Mouse (Mus musculus) midbrain, postnatal 0 days (tissue): ENCODE results near the gene Zfp382. TPM values are rescaled to one million over a fixed set of nuclear protein-coding genes. Genes with fewer than 3 reads are reported as not detected.

Source experiments
- ATAC-seq: fragments of 200-750 bp; cut with Nextera tagmentation; 2 replicates; pipeline ENCODE4 v1.8.0; 2017; ENCODE audit warnings: moderate number of reproducible peaks, mild to moderate bottlenecking, moderate TSS enrichment, moderate library complexity; ENCODE audit not compliant: low FRiP score
- DNase-seq: peaks from one replicate; pipeline ENCODE4 v3.0.0-alpha.2; 2015; ENCODE audit warnings: low spot score
- H3K27ac ChIP-seq: fragments of 300-500 bp; sonication (generic); 2 replicates; pipeline ENCODE4 v1.5.1; 2014; ENCODE audit warnings: low read depth, mild to moderate bottlenecking, low read length, mixed read lengths
- H3K27me3 ChIP-seq: fragments of 300-500 bp; sonication (generic); 2 replicates; pipeline ENCODE4 v1.6.1; 2014; ENCODE audit warnings: low read length, control low read depth, mixed read lengths; ENCODE audit not compliant: insufficient read depth
- H3K36me3 ChIP-seq: fragments of 300-500 bp; sonication (generic); 2 replicates; pipeline ENCODE4 v1.6.1; 2014; ENCODE audit warnings: low read length, control low read depth, mixed read lengths; ENCODE audit not compliant: insufficient read depth
- H3K4me1 ChIP-seq: fragments of 300-500 bp; sonication (generic); 2 replicates; pipeline ENCODE4 v1.6.1; 2014; ENCODE audit warnings: mild to moderate bottlenecking, control low read depth, antibody characterized with exemption, low read length, mixed read lengths; ENCODE audit not compliant: insufficient read depth
- H3K4me2 ChIP-seq: fragments of 300-500 bp; sonication (generic); 2 replicates; pipeline ENCODE4 v1.6.1; 2014; ENCODE audit warnings: low read depth, mild to moderate bottlenecking, low read length, mixed read lengths; ENCODE audit not compliant: poor library complexity, severe bottlenecking
- H3K4me3 ChIP-seq: fragments of 300-500 bp; sonication (generic); 2 replicates; pipeline ENCODE4 v1.5.1; 2014; ENCODE audit warnings: low read depth, mild to moderate bottlenecking, low read length, moderate library complexity
- H3K9ac ChIP-seq: fragments of 300-500 bp; sonication (generic); replicated peaks from 2 replicates; pipeline ENCODE4 v1.6.1; 2014; ENCODE audit warnings: mild to moderate bottlenecking, low read length, moderate library complexity, mixed read lengths; ENCODE audit not compliant: poor library complexity, severe bottlenecking
- H3K9me3 ChIP-seq: fragments of 300-500 bp; sonication (generic); 2 replicates; pipeline ENCODE4 v1.6.1; 2016; ENCODE audit warnings: low read length, control low read depth
- CTCF ChIP-seq: IDR thresholded peaks from 2 replicates; pipeline ENCODE4 v1.5.1; 2016; ENCODE audit warnings: antibody characterized with exemption, mild to moderate bottlenecking
- WGBS: fragments of 180-500 bp; shearing (Covaris S2); extraction: QIAGEN DNeasy Blood & Tissue Kit; methylation state at CpG from one replicate; pipeline ENCODE4 v1.1.7; 2014; 5-methylcytosine and 5-hydroxymethylcytosine counted together
- polyA plus RNA-seq: library from polyadenylated mRNA; unstranded; fragments of >200 nt; fragmentation: Nextera tagmentation; extraction: Ambion mirVana; gene quantifications from 2 replicates; pipeline ENCODE4 v1.2.1, GENCODE M21; 2015
- total RNA-seq: library from RNA; depleted of rRNA; stranded (reverse); fragments of >200 nt; gene quantifications from 2 replicates; pipeline ENCODE4 v1.2.3, GENCODE M21; 2014

Zfp382 gene
- total and polyA plus RNA-seq, 2 experiments from 2014 or later = 14.5 to 24.7 TPM

- no peak for ATAC-seq
These were observed 30.7 kb upstream of the Zfp382 start for GRCm38 (mm10) chr7:30090970-30091585.

DNA sequence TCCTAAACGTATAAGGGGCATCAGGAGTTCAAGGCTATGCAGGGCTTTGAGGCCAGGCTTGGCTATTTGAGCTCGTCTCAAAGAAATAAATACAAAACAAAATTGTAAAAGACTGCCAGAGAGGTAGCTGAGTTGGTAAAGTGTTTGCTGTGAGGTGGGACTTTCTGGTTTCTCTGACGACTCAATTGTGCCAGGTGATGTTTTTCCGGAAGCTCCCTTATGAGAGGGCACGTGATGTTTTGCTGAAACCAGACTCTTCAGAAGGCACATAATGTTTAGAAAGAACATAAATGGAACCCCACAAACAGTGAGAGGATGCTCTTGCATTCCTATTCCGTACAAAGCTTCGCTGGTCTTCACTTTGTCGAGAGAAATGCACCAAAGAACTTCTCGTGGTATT, 29.1 kb upstream of the Zfp382 start:
- DNase-seq = no peak
- H3K36me3 ChIP-seq = no peaks in the 10 kb centered on the region
- WGBS = 84% methylated on average over 9 of the region's 9 CpGs
- H3K9ac ChIP-seq = no peak overlapping the region
- H3K9me3 ChIP-seq = no peaks in the 10 kb centered on the region
- H3K27ac ChIP-seq = no peak overlapping the region
- no peak overlapping the region for H3K4me3 ChIP-seq
- no peak overlapping the region for H3K4me2 ChIP-seq
- H3K4me1 ChIP-seq = peaks cover 11% of the 10 kb centered on the region; the same call in 1 of the 2 replicates
- no peaks in the 10 kb centered on the region for H3K27me3 ChIP-seq
- no peak for TF ChIP-seq CTCF
- no peak for ATAC-seq

More at GRCm38 (mm10) chr7:30090970-30091585, 30.7 kb upstream of the Zfp382 start:
- peaks cover 9% of the 10 kb centered on the region; the same call in 1 of the 2 replicates for H3K4me1 ChIP-seq
- peak overlapping the region; percentile 83 for H3K27ac ChIP-seq
- H3K4me2 ChIP-seq = peak overlapping the region; percentile 80
- H3K36me3 ChIP-seq = peaks cover 4% of the 10 kb centered on the region; the same call in 1 of the 2 replicates
- no peaks in the 10 kb centered on the region for H3K27me3 ChIP-seq
- no peaks in the 10 kb centered on the region for H3K9me3 ChIP-seq
- H3K9ac ChIP-seq = peak overlapping the region; percentile 57; the same call in 1 of the 2 replicates
- TF ChIP-seq CTCF = peak; percentile 76
- WGBS = 7% methylated on average over 9 of the region's 9 CpGs
- DNase-seq = peak; percentile 74
- peak overlapping the region; percentile 60 for H3K4me3 ChIP-seq

DNA sequence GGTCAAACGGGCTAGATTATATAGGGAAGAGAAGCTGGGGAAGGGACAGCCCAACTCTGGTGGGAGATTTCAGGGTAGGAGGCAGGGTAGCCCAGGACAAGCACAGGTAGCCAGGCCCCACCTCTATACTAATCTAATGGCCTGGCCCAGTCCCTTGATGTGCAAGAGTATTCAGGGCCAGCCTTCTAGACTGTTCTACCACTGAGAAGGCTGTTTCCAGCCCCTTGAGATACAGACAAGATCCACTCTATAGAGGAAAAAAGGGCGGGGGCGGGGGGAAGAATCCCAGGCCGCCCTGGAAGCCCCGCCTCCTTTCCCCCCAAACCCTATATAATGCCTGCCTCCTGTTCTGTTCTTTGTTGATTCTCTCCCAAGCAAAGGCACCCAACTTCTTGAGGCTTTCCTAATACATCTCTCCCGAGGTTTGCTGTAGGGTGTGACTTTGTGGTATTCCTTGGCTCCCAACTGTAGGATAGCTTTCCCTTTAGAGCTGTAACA, 27.8 kb upstream of the Zfp382 start:
- TF ChIP-seq CTCF = no peak
- ATAC-seq (no peak), DNase-seq (no peak)
- Histone ChIP-seq H3K4me3 (peak overlapping the region; percentile 62; the same call in 1 of the 2 replicates), H3K9ac (no peak overlapping the region), H3K4me1 (peaks cover 6% of the 10 kb centered on the region; the same call in 1 of the 2 replicates), H3K36me3 (no peaks in the 10 kb centered on the region; the same call in 1 of the 2 replicates), H3K4me2 (peak overlapping the region; percentile 68), H3K27me3 (no peaks in the 10 kb centered on the region), H3K27ac (0 out of 2 replicates have a peak overlapping the region, but pooled peaks have one; percentile 94), H3K9me3 (no peaks in the 10 kb centered on the region)
- 76% methylated on average over 6 of the region's 6 CpGs for WGBS

DNA sequence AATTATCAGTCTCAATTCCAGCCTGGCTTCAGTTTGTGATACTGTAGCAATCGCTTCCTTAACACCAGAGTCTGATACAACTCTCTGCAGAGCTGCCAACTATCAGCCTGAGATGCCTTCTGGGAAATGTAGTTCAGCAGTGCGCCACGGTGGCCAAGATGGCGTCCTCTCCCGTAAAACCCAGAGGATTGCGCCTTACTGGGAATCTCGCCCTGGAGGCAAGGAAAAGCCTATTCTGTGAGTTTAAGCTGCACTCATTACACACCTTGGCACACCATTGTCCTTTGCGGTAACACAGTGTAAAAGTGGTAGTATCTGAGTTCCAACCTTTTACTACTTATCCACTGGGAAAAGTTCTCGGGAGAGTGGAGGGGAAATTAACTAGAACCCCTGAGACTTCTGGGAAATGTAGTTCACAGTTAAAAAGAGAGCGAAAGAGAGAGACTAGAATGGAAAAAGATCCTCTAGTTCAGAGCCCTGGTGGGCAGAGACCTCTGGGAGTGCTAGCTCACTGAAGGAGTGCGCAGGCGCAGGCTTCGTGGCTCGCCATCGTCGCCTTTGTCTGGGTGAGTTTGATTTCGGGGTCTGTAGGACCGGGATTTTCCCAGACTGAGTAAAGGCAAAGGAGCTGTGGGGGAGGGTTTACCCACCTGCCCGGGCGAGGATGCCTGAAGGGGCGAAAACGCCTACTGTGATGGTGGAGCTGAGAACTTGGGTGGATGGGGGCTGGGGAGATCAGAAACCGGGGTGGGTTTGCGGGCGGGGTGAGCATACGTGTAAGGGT, 26.9 kb upstream of the Zfp382 start, which contains the start of gene Zfp260:
TSS of gene Zfp260 (plus strand) at position 132 of the 784 bp plus-strand sequence.
- ATAC-seq (peak; percentile 80), DNase-seq (peak; percentile 98)
- Histone ChIP-seq H3K9me3 (no peaks in the 10 kb centered on the region), H3K4me2 (peak within 1 kb of the TSS; percentile 68), H3K4me1 (peaks cover 3% of the 10 kb centered on the region; the same call in 1 of the 2 replicates), H3K36me3 (no peaks in the 10 kb centered on the region; the same call in 1 of the 2 replicates), H3K27ac (peak within 1 kb of the TSS; percentile 94), H3K27me3 (no peaks in the 10 kb centered on the region), H3K4me3 (peak within 1 kb of the TSS; percentile 62), H3K9ac (peak within 1 kb of the TSS; percentile 90)
- peak; percentile 41 for TF ChIP-seq CTCF
- under 1% methylated on average over 26 of the region's 26 CpGs for WGBS

- 2% methylated on average over 5 of the region's 5 CpGs for WGBS
- peak overlapping the region; percentile 90 for H3K9ac ChIP-seq
- ATAC-seq (no peak), DNase-seq (peak; percentile 10)
- peaks cover 3% of the 10 kb centered on the region; the same call in 1 of the 2 replicates for H3K4me1 ChIP-seq
- peak overlapping the region; percentile 94; the same call in 1 of the 2 replicates for H3K27ac ChIP-seq
- no peaks in the 10 kb centered on the region for H3K27me3 ChIP-seq
- no peak for TF ChIP-seq CTCF
- H3K4me3 ChIP-seq = peak overlapping the region; percentile 62
- peak overlapping the region; percentile 68 for H3K4me2 ChIP-seq
- peaks cover 5% of the 10 kb centered on the region; the same call in 1 of the 2 replicates for H3K36me3 ChIP-seq
- H3K9me3 ChIP-seq = no peaks in the 10 kb centered on the region
These were observed 26.1 kb upstream of the Zfp382 start for GRCm38 (mm10) chr7:30095551-30096125.
